Mouse (Mus musculus): Measurements from ENCODE around the gene Lap3. TPM values are rescaled to one million over a fixed set of nuclear protein-coding genes. Genes with fewer than 3 reads are reported as not detected.

Lap3 gene
- polyA plus RNA-seq, 1 experiment from 2014 or later = 108 TPM

- TF ChIP-seq CTCF (IDR thresholded peaks at IDR 0.05; ENCODE audit: low read depth) = no peak
- no peaks in the 10 kb centered on the region for H3K27me3 ChIP-seq (replicated peaks; ENCODE audit: control insufficient read depth, insufficient read depth, low read length)
- no peak within 1 kb of the TSS for H3K4me2 ChIP-seq (replicated peaks; ENCODE audit: low read depth)
- ATAC-seq = no peak
- no peaks in the 10 kb centered on the region for H3K4me1 ChIP-seq (replicated peaks; ENCODE audit: control insufficient read depth, insufficient read depth, low read length)
- no peak within 1 kb of the TSS for H3K27ac ChIP-seq (ENCODE audit: low read depth, low read length)
- 72% methylated on average over 6 of the region's 6 CpGs for WGBS
- no peaks in the 10 kb centered on the region for H3K36me3 ChIP-seq (ENCODE audit: control insufficient read depth, insufficient read depth)
- H3K9me3 ChIP-seq (ENCODE audit: control insufficient read depth) = no peaks in the 10 kb centered on the region
- no peak within 1 kb of the TSS for H3K9ac ChIP-seq (ENCODE audit: low read depth, low read length)
- H3K4me3 ChIP-seq (ENCODE audit: low read depth, low read length) = no peak within 1 kb of the TSS
Measured at GRCm38 (mm10) chr5:45453451-45453850, 39.7 kb upstream of the Lap3 start, which contains the start of gene Clrn2. Gene Clrn2, plus strand, starts transcription at chr5:45453751.

- no peaks in the 10 kb centered on the region for H3K36me3 ChIP-seq (ENCODE audit: control insufficient read depth, insufficient read depth)
- TF ChIP-seq CTCF (IDR thresholded peaks at IDR 0.05; ENCODE audit: low read depth) = no peak
- no peak overlapping the region for H3K9ac ChIP-seq (ENCODE audit: low read depth, low read length)
- H3K4me1 ChIP-seq (replicated peaks; ENCODE audit: control insufficient read depth, insufficient read depth, low read length) = no peaks in the 10 kb centered on the region
- H3K27me3 ChIP-seq (replicated peaks; ENCODE audit: control insufficient read depth, insufficient read depth, low read length) = no peaks in the 10 kb centered on the region
- no peak for ATAC-seq
- no peaks in the 10 kb centered on the region for H3K9me3 ChIP-seq (ENCODE audit: control insufficient read depth)
- H3K27ac ChIP-seq (ENCODE audit: low read depth, low read length) = no peak overlapping the region
- no peak overlapping the region for H3K4me3 ChIP-seq (ENCODE audit: low read depth, low read length)
- 35% methylated on average over 9 of the region's 9 CpGs for WGBS
- H3K4me2 ChIP-seq (replicated peaks; ENCODE audit: low read depth) = no peak overlapping the region
Measured at GRCm38 (mm10) chr5:45454456-45454855, 38.7 kb upstream of the Lap3 start.

- no peaks in the 10 kb centered on the region for H3K4me1 ChIP-seq (replicated peaks; ENCODE audit: control insufficient read depth, insufficient read depth, low read length)
- H3K9me3 ChIP-seq (ENCODE audit: control insufficient read depth) = no peaks in the 10 kb centered on the region
- H3K27ac ChIP-seq (ENCODE audit: low read depth, low read length) = no peak overlapping the region
- WGBS = 26% methylated on average over 7 of the region's 7 CpGs
- no peak overlapping the region for H3K4me3 ChIP-seq (ENCODE audit: low read depth, low read length)
- H3K9ac ChIP-seq (ENCODE audit: low read depth, low read length) = no peak overlapping the region
- H3K4me2 ChIP-seq (replicated peaks; ENCODE audit: low read depth) = no peak overlapping the region
- TF ChIP-seq CTCF (IDR thresholded peaks at IDR 0.05; ENCODE audit: low read depth) = no peak
- H3K36me3 ChIP-seq (ENCODE audit: control insufficient read depth, insufficient read depth) = no peaks in the 10 kb centered on the region
- ATAC-seq = no peak
- no peaks in the 10 kb centered on the region for H3K27me3 ChIP-seq (replicated peaks; ENCODE audit: control insufficient read depth, insufficient read depth, low read length)
Measured at GRCm38 (mm10) chr5:45472880-45473450, 20.2 kb upstream of the Lap3 start.

GRCm38 (mm10) chr5:45473521-45473920 is 19.7 kb upstream of the Lap3 start:
- no peaks in the 10 kb centered on the region for H3K27me3 ChIP-seq (replicated peaks; ENCODE audit: control insufficient read depth, insufficient read depth, low read length)
- 86% methylated on average over 1 of the region's 1 CpGs for WGBS
- H3K4me3 ChIP-seq (ENCODE audit: low read depth, low read length) = no peak overlapping the region
- H3K4me1 ChIP-seq (replicated peaks; ENCODE audit: control insufficient read depth, insufficient read depth, low read length) = no peaks in the 10 kb centered on the region
- no peak overlapping the region for H3K9ac ChIP-seq (ENCODE audit: low read depth, low read length)
- H3K27ac ChIP-seq (ENCODE audit: low read depth, low read length) = no peak overlapping the region
- no peak for ATAC-seq
- no peaks in the 10 kb centered on the region for H3K36me3 ChIP-seq (ENCODE audit: control insufficient read depth, insufficient read depth)
- no peak for TF ChIP-seq CTCF (IDR thresholded peaks at IDR 0.05; ENCODE audit: low read depth)
- H3K4me2 ChIP-seq (replicated peaks; ENCODE audit: low read depth) = no peak overlapping the region
- no peaks in the 10 kb centered on the region for H3K9me3 ChIP-seq (ENCODE audit: control insufficient read depth)

- no peak for ATAC-seq
Measured at GRCm38 (mm10) chr5:45474215-45474614, 19.0 kb upstream of the Lap3 start.

GRCm38 (mm10) chr5:45474758-45475157 is 18.4 kb upstream of the Lap3 start:
- Histone ChIP-seq H3K36me3 (ENCODE audit: control insufficient read depth, insufficient read depth) (no peaks in the 10 kb centered on the region), H3K4me3 (ENCODE audit: low read depth, low read length) (no peak overlapping the region), H3K27ac (ENCODE audit: low read depth, low read length) (no peak overlapping the region), H3K27me3 (replicated peaks; ENCODE audit: control insufficient read depth, insufficient read depth, low read length) (no peaks in the 10 kb centered on the region), H3K9me3 (ENCODE audit: control insufficient read depth) (no peaks in the 10 kb centered on the region), H3K9ac (ENCODE audit: low read depth, low read length) (no peak overlapping the region), H3K4me2 (replicated peaks; ENCODE audit: low read depth) (no peak overlapping the region), H3K4me1 (replicated peaks; ENCODE audit: control insufficient read depth, insufficient read depth, low read length) (no peaks in the 10 kb centered on the region)
- 60% methylated on average over 3 of the region's 4 CpGs for WGBS
- TF ChIP-seq CTCF (IDR thresholded peaks at IDR 0.05; ENCODE audit: low read depth) = no peak
- ATAC-seq = no peak

More at GRCm38 (mm10) chr5:45474215-45474614, 19.0 kb upstream of the Lap3 start:
- Histone ChIP-seq H3K36me3 (ENCODE audit: control insufficient read depth, insufficient read depth) (no peaks in the 10 kb centered on the region), H3K4me1 (replicated peaks; ENCODE audit: control insufficient read depth, insufficient read depth, low read length) (no peaks in the 10 kb centered on the region), H3K27me3 (replicated peaks; ENCODE audit: control insufficient read depth, insufficient read depth, low read length) (no peaks in the 10 kb centered on the region), H3K27ac (ENCODE audit: low read depth, low read length) (no peak overlapping the region), H3K9me3 (ENCODE audit: control insufficient read depth) (no peaks in the 10 kb centered on the region), H3K4me3 (ENCODE audit: low read depth, low read length) (no peak overlapping the region), H3K9ac (ENCODE audit: low read depth, low read length) (no peak overlapping the region), H3K4me2 (replicated peaks; ENCODE audit: low read depth) (no peak overlapping the region)
- 22% methylated on average over 6 of the region's 6 CpGs for WGBS
- TF ChIP-seq CTCF (IDR thresholded peaks at IDR 0.05; ENCODE audit: low read depth) = peak; percentile 90

GRCm38 (mm10) chr5:45475771-45476170 is 17.4 kb upstream of the Lap3 start:
- ATAC-seq = no peak
- H3K4me3 ChIP-seq (ENCODE audit: low read depth, low read length) = no peak overlapping the region
- H3K36me3 ChIP-seq (ENCODE audit: control insufficient read depth, insufficient read depth) = no peaks in the 10 kb centered on the region
- no peak overlapping the region for H3K4me2 ChIP-seq (replicated peaks; ENCODE audit: low read depth)
- 85% methylated on average over 5 of the region's 5 CpGs for WGBS
- no peak overlapping the region for H3K27ac ChIP-seq (ENCODE audit: low read depth, low read length)
- no peaks in the 10 kb centered on the region for H3K4me1 ChIP-seq (replicated peaks; ENCODE audit: control insufficient read depth, insufficient read depth, low read length)
- no peaks in the 10 kb centered on the region for H3K9me3 ChIP-seq (ENCODE audit: control insufficient read depth)
- no peaks in the 10 kb centered on the region for H3K27me3 ChIP-seq (replicated peaks; ENCODE audit: control insufficient read depth, insufficient read depth, low read length)
- no peak overlapping the region for H3K9ac ChIP-seq (ENCODE audit: low read depth, low read length)
- TF ChIP-seq CTCF (IDR thresholded peaks at IDR 0.05; ENCODE audit: low read depth) = no peak

Data from intestine, postnatal 0 days (tissue).